Mouse (Mus musculus) stomach, embryonic 16.5 days (tissue): ENCODE measurements around the gene Plekha7. TPM values are rescaled to one million over a fixed set of nuclear protein-coding genes. Genes with fewer than 3 reads are reported as not detected.

ENCODE experiments used
- ATAC-seq: fragments of 200-750 bp; cut with Nextera tagmentation; 2 replicates; pipeline ENCODE4 v1.8.0; 2017; ENCODE audit warnings: moderate number of reproducible peaks, moderate TSS enrichment; ENCODE audit not compliant: insufficient read depth, low FRiP score
- H3K27ac ChIP-seq: fragments of 300-500 bp; sonication (generic); 2 replicates; pipeline ENCODE4 v1.5.1; 2014; ENCODE audit warnings: low read length
- H3K27me3 ChIP-seq: fragments of 300-500 bp; sonication (generic); 2 replicates; pipeline ENCODE4 v1.6.1; 2014; ENCODE audit warnings: low read length, control low read depth, mixed read lengths; ENCODE audit not compliant: control insufficient read depth, insufficient read depth
- H3K36me3 ChIP-seq: fragments of 300-500 bp; sonication (generic); 2 replicates; pipeline ENCODE4 v1.6.1; 2014; ENCODE audit warnings: low read length; ENCODE audit not compliant: control insufficient read depth, insufficient read depth
- H3K4me1 ChIP-seq: fragments of 300-500 bp; sonication (generic); 2 replicates; pipeline ENCODE4 v1.6.1; 2014; ENCODE audit warnings: low read length, control low read depth, mixed read lengths; ENCODE audit not compliant: control insufficient read depth, insufficient read depth
- H3K4me2 ChIP-seq: fragments of 300-500 bp; sonication (generic); 2 replicates; pipeline ENCODE4 v1.6.1; 2014; ENCODE audit warnings: low read depth, low read length, mixed read lengths
- H3K4me3 ChIP-seq: fragments of 300-500 bp; sonication (generic); replicated peaks from 2 replicates; pipeline ENCODE4 v1.5.1; 2014; ENCODE audit warnings: mild to moderate bottlenecking, low read length
- H3K9ac ChIP-seq: fragments of 300-500 bp; sonication (generic); 2 replicates; pipeline ENCODE4 v1.6.1; 2014; ENCODE audit warnings: low read length
- H3K9me3 ChIP-seq: fragments of 300-500 bp; sonication (generic); replicated peaks from 2 replicates; pipeline ENCODE4 v1.6.1; 2016; ENCODE audit warnings: low read length, control low read depth; ENCODE audit not compliant: control insufficient read depth
- WGBS: fragments of 180-500 bp; shearing (Covaris S2); extraction: QIAGEN DNeasy Blood & Tissue Kit; methylation state at CpG from one replicate; pipeline ENCODE4 v1.1.7; 2014; 5-methylcytosine and 5-hydroxymethylcytosine counted together
- polyA plus RNA-seq: library from polyadenylated mRNA; unstranded; fragments of >200 nt; fragmentation: Nextera tagmentation; extraction: Ambion mirVana; gene quantifications from 2 replicates; pipeline ENCODE4 v1.2.1, GENCODE M21; 2015

The Plekha7 gene
- polyA plus RNA-seq, 1 experiment from 2014 or later, result 19.9 TPM

DNA sequence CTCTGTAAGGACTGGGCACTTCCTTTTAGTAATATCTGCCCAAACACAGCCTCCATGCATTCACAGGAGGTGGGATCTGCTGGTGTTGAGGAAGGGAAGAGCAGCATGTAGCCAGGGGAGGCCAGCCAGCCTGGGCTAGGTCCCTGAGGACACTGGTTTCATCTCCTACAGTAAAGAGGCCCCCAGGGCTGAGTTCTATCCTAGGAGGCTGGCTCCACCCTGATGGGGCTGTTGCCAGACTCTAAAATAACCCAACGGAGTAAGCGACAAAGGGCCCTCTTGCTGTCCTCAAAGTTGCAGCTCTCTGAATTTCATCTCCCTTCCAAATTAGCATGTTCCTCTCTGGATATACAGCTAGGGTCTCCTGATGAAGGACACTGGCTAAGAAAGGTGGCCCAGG is 83.6 kb downstream of the Plekha7 start:
- Histone ChIP-seq H3K4me1 (peaks cover 27% of the 10 kb centered on the region), H3K27me3 (no peaks in the 10 kb centered on the region), H3K9ac (no peak overlapping the region), H3K36me3 (no peaks in the 10 kb centered on the region), H3K4me2 (no peak overlapping the region), H3K4me3 (no peak overlapping the region), H3K27ac (no peak overlapping the region), H3K9me3 (no peaks in the 10 kb centered on the region)
- 55% methylated on average over 2 of the region's 2 CpGs for WGBS
- ATAC-seq, result no peak

DNA sequence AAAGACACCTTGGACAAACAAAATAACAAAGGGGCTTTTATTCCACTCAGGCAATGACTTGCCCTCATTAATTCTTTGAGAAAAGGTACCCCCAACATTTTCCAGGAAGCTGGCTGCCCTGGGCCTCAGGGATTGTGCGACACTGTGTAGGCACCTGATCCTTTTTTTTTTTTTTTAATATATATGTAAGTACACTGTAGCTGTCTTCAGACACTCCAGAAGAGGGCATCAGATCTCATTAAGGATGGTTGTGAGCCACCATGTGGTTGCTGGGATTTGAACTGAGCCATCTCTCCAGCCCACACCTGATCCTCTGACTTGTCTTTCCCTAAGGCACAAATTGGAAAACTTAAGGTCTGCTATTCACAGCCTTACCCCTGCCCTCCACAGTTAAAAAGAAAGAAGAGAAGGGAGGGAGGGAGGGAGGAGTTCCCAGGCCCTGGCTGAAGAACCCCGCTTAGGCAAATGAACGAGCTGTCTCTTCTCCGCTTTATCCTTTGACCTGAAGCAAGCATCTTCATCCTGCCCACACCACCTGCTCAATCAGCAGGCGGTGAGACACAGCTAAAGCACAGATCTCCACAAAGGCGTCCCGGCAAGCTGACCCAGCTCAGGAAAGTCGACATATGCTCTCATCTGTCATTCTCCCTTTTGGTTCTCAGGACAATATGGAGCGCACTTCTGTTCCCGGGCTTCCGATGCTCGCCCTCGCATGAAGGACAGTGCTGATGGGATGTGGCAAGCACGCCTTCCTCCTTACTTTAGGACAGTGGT is 85.0 kb downstream of the Plekha7 start:
- Histone ChIP-seq H3K36me3 (no peaks in the 10 kb centered on the region), H3K4me1 (peaks cover 27% of the 10 kb centered on the region), H3K27me3 (no peaks in the 10 kb centered on the region), H3K9me3 (0 out of 2 replicates have a peak, but pooled peaks cover 4% of the 10 kb centered on the region), H3K27ac (peak overlapping the region; percentile 16; the same call in 1 of the 2 replicates), H3K4me2 (no peak overlapping the region), H3K4me3 (no peak overlapping the region), H3K9ac (no peak overlapping the region)
- WGBS, result 50% methylated on average over 14 of the region's 14 CpGs
- ATAC-seq, result peak; percentile 46; the same call in 1 of the 2 replicates

GRCm38 (mm10) chr7:116222288-116223009 is 85.7 kb downstream of the Plekha7 start:
- H3K4me2 ChIP-seq, result no peak overlapping the region
- peak; percentile 82 for ATAC-seq
- WGBS, result 46% methylated on average over 8 of the region's 8 CpGs
- H3K9me3 ChIP-seq, result 0 out of 2 replicates have a peak, but pooled peaks cover 4% of the 10 kb centered on the region
- peaks cover 27% of the 10 kb centered on the region for H3K4me1 ChIP-seq
- H3K27ac ChIP-seq, result peak overlapping the region; percentile 16; the same call in 1 of the 2 replicates
- no peaks in the 10 kb centered on the region for H3K36me3 ChIP-seq
- H3K27me3 ChIP-seq, result no peaks in the 10 kb centered on the region
- no peak overlapping the region for H3K4me3 ChIP-seq
- no peak overlapping the region for H3K9ac ChIP-seq

DNA sequence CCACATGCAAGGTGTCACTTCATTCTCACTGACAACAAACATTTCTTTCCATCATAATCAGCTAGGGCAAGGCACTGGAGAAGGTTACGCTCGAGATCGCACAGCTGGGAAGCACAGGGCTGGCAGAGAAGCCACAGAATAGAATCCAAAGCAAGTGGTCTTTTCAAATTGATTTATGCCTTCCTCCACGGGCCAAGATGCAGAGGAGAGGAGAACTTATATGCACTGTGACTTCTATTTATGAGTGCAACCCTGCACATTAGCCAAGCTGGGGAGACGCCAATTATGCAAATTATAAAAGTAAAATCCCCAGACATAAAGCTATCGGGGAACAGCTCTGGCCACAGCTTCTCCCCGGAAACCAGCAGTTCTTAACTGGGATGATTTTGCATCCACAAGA is 86.3 kb downstream of the Plekha7 start:
- H3K9ac ChIP-seq, result no peak overlapping the region
- no peak overlapping the region for H3K4me3 ChIP-seq
- WGBS, result 23% methylated on average over 7 of the region's 7 CpGs
- H3K4me2 ChIP-seq, result no peak overlapping the region
- H3K27ac ChIP-seq, result no peak overlapping the region
- no peak for ATAC-seq
- peaks cover 27% of the 10 kb centered on the region for H3K4me1 ChIP-seq
- no peaks in the 10 kb centered on the region for H3K27me3 ChIP-seq
- H3K9me3 ChIP-seq, result 0 out of 2 replicates have a peak, but pooled peaks cover 4% of the 10 kb centered on the region
- H3K36me3 ChIP-seq, result no peaks in the 10 kb centered on the region

DNA sequence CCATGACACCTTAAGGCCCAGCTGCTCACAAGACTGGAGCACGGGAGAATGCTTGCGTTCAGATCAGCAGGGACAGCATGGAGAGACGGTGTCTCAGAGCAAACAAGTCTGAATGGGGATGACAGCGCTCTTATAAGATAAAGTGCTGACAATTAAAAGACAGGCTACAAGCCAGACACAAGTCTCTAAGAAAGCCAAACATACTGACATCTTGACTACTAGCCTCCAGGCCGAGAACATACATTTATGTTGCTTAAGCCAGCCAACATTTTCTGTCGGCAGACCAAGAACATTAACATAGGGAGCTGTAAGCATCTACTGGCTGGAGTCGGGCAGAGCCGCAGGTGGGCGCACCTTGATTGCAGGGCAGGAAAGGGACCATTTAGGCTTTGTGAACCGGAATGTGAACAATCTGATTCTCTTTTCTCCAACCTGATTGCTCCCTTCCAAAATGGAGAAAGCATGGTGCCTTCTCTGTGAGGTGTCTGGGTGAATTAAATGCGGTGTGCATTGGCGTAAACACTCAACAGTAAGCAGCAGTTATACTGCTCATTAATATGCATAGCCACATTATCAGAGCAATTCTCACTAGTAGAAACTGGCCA is 88.0 kb downstream of the Plekha7 start:
- Histone ChIP-seq H3K9me3 (0 out of 2 replicates have a peak, but pooled peaks cover 4% of the 10 kb centered on the region), H3K4me3 (no peak overlapping the region), H3K36me3 (no peaks in the 10 kb centered on the region), H3K9ac (no peak overlapping the region), H3K27ac (no peak overlapping the region), H3K27me3 (no peaks in the 10 kb centered on the region), H3K4me2 (no peak overlapping the region), H3K4me1 (peaks cover 27% of the 10 kb centered on the region)
- no peak for ATAC-seq
- WGBS, result 75% methylated on average over 12 of the region's 12 CpGs

DNA sequence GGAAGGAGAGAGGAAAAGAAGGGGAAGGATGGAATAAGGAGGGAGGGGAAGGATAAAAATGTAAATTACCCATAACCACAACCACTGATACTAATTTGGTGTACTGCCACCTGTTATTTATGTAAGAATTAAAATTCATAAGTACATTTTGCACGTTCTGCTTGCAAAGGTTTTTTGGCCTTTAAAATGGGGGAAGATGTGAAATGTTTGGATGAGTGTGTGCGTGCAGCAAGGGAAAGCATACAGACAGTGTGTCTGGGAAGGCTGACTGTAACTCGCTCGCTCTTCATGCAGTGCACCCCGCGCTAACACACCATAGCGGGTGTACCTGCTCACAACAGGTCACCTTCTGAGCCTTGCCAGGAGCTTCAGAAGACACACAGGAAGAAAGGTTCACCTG is 90.4 kb downstream of the Plekha7 start:
- Histone ChIP-seq H3K27me3 (no peaks in the 10 kb centered on the region), H3K36me3 (no peaks in the 10 kb centered on the region), H3K4me1 (peaks cover 22% of the 10 kb centered on the region), H3K9me3 (0 out of 2 replicates have a peak, but pooled peaks cover 4% of the 10 kb centered on the region), H3K9ac (no peak overlapping the region), H3K27ac (no peak overlapping the region), H3K4me2 (no peak overlapping the region), H3K4me3 (no peak overlapping the region)
- WGBS, result 88% methylated on average over 7 of the region's 7 CpGs
- no peak for ATAC-seq

GRCm38 (mm10) chr7:116211904-116212303 is 96.3 kb downstream of the Plekha7 start:
- H3K4me2 ChIP-seq, result no peak overlapping the region
- H3K27me3 ChIP-seq, result no peaks in the 10 kb centered on the region
- WGBS, result 21% methylated on average over 9 of the region's 9 CpGs
- no peak overlapping the region for H3K9ac ChIP-seq
- H3K9me3 ChIP-seq, result no peaks in the 10 kb centered on the region
- no peak for ATAC-seq
- H3K27ac ChIP-seq, result no peak overlapping the region
- H3K4me1 ChIP-seq, result 0 out of 2 replicates have a peak, but pooled peaks cover 3% of the 10 kb centered on the region
- no peaks in the 10 kb centered on the region for H3K36me3 ChIP-seq
- H3K4me3 ChIP-seq, result no peak overlapping the region

DNA sequence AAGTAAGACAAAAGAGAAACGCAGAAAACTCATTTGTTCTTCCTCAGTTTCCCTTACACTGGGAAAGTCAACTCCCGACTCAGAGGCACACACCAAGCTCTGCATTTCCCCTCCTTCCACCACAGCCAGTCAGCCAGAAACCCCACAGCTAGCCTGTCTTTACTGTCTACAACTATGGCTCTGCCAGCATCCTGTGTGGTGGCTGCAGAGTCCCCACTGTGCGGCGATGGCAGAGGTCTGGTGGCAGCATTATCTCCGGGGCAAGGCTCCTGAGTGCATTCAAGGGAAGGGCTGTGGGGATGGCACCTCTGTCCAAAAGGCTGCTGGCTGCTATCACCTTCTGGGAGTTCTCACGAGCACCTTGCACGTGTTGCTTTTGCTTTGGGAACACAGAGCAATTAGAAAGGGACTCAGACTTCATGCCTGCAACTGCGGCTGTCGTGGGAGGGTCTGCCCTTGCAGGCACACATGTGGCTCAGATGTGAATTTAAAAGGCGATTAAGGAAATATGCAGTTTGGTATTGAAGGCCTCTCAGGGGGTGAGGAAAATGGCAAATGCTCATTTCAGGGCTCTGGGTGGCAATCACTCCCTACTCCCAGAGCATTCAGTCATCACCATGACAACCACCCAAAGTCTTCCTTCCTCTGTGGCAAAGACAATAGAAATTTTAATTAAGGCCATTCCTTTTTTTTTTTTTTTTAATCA is 98.1 kb downstream of the Plekha7 start:
- H3K36me3 ChIP-seq, result no peaks in the 10 kb centered on the region
- no peak overlapping the region; the same call in 1 of the 2 replicates for H3K9ac ChIP-seq
- H3K4me1 ChIP-seq, result 0 out of 2 replicates have a peak, but pooled peaks cover 3% of the 10 kb centered on the region
- ATAC-seq, result no peak
- 47% methylated on average over 10 of the region's 10 CpGs for WGBS
- no peak overlapping the region for H3K4me2 ChIP-seq
- H3K4me3 ChIP-seq, result no peak overlapping the region
- 0 out of 2 replicates have a peak overlapping the region, but pooled peaks have one; percentile 6 for H3K27ac ChIP-seq
- H3K27me3 ChIP-seq, result no peaks in the 10 kb centered on the region
- no peaks in the 10 kb centered on the region for H3K9me3 ChIP-seq
